Mouse (Mus musculus) CH12.LX (cell line): ENCODE measurements around the gene Rbm3.

ENCODE experiments used
- CHD1 ChIP-seq: IDR thresholded peaks from 2 replicates; pipeline ENCODE4 v1.6.1; 2012; ENCODE audit warnings: low read depth, low read length, improper control_type of control experiment, inconsistent platforms
- CHD2 ChIP-seq: IDR thresholded peaks from 2 replicates; pipeline ENCODE4 v1.6.1; 2011; ENCODE audit warnings: low read length, improper control_type of control experiment
- CTCF ChIP-seq, 2 experiments: IDR thresholded peaks in 1 of 2; conservative IDR thresholded peaks in 1 of 2; 2 replicates each; pipeline ENCODE4 v1.5.1; 2011 to 2012; ENCODE audit warnings: low read depth in 2 of 2, low read length in 2 of 2, improper control_type of control experiment in 1 of 2, inconsistent platforms in 1 of 2, mild to moderate bottlenecking in 1 of 2, moderate library complexity in 1 of 2
- MYC ChIP-seq: IDR thresholded peaks from 2 replicates; pipeline ENCODE4 v1.6.1; 2011; ENCODE audit warnings: low read depth, mild to moderate bottlenecking, improper control_type of control experiment, low read length
- PAX5 ChIP-seq: IDR thresholded peaks from 2 replicates; pipeline ENCODE4 v1.6.1; 2012; ENCODE audit warnings: low read length, inconsistent platforms, mixed read lengths
- POLR2A ChIP-seq: IDR thresholded peaks from 2 replicates; pipeline ENCODE4 v1.6.1; 2011; ENCODE audit warnings: low read depth, mild to moderate bottlenecking, improper control_type of control experiment, low read length
- USF1 ChIP-seq: IDR thresholded peaks from 2 replicates; pipeline ENCODE4 v1.6.1; 2014; ENCODE audit warnings: low read depth, mild to moderate bottlenecking, inconsistent platforms, low read length, improper control_type of control experiment

- TF ChIP-seq PAX5 (no peak), CHD2 (no peak), CTCF (conservative IDR thresholded peaks at IDR 0.05 in 1 of 2, IDR thresholded peaks at IDR 0.05 in 1 of 2; ENCODE audit: low read depth in 2 of 2, low read length in 2 of 2) (no peak), POLR2A (no peak), USF1 (no peak), CHD1 (no peak), MYC (no peak)
These were observed 2.7 kb downstream of the Rbm3 start for GRCm38 (mm10) chrX:8142948-8143347.
